Mouse (Mus musculus) brain, embryonic 14.5 days (tissue): ENCODE data around the gene Dnajc11.

Source experiments
- CTCF ChIP-seq: fragments of 200-500 bp; IDR thresholded peaks from 2 replicates; pipeline ENCODE4 v1.5.1; 2012; ENCODE audit warnings: inconsistent platforms, mild to moderate bottlenecking, moderate library complexity, borderline replicate concordance; ENCODE audit not compliant: insufficient read depth, insufficient read length; ENCODE audit errors: extremely low read depth
- POLR2A ChIP-seq: fragments of 200-500 bp; IDR thresholded peaks from 2 replicates; pipeline ENCODE4 v1.6.1; 2012; ENCODE audit warnings: mild to moderate bottlenecking, inconsistent platforms, borderline replicate concordance; ENCODE audit not compliant: poor library complexity, insufficient read depth, insufficient read length, severe bottlenecking; ENCODE audit errors: extremely low read depth

GRCm38 (mm10) chr4:152011171-152011760 is 77.8 kb downstream of the Dnajc11 start:
- no peak for TF ChIP-seq CTCF
- no peak for TF ChIP-seq POLR2A
